Mouse (Mus musculus): ENCODE data around the gene Tff2. TPM values are rescaled to one million over a fixed set of nuclear protein-coding genes. Genes with fewer than 3 reads are reported as not detected.
A peak's percentile ranks its signal among the peaks of the same experiment; 100 is the strongest.

The Tff2 gene
- polyA plus RNA-seq, 1 experiment from 2014 or later, result not detected

- Histone ChIP-seq H3K4me2 (no peak overlapping the region), H3K4me1 (peaks cover 5% of the 10 kb centered on the region), H3K27ac (no peak overlapping the region), H3K27me3 (no peaks in the 10 kb centered on the region), H3K4me3 (replicated peaks) (no peak overlapping the region), H3K9ac (no peak overlapping the region), H3K9me3 (no peaks in the 10 kb centered on the region), H3K36me3 (replicated peaks) (no peaks in the 10 kb centered on the region)
- 90% methylated on average over 10 of the region's 10 CpGs for WGBS
- no peak for ATAC-seq (ENCODE audit: low FRiP score)
These were observed 12.7 kb downstream of the Tff2 start for GRCm38 (mm10) chr17:31131269-31131821.

- H3K27ac ChIP-seq, result no peak within 1 kb of the TSS
- H3K36me3 ChIP-seq (replicated peaks), result no peaks in the 10 kb centered on the region
- no peak within 1 kb of the TSS for H3K4me2 ChIP-seq
- H3K27me3 ChIP-seq, result no peaks in the 10 kb centered on the region
- 53% methylated on average over 2 of the region's 2 CpGs for WGBS
- no peak within 1 kb of the TSS for H3K4me3 ChIP-seq (replicated peaks)
- H3K9ac ChIP-seq, result no peak within 1 kb of the TSS
- peaks cover 14% of the 10 kb centered on the region for H3K4me1 ChIP-seq
- no peak for ATAC-seq (ENCODE audit: low FRiP score)
- no peaks in the 10 kb centered on the region for H3K9me3 ChIP-seq
These were observed 14.6 kb downstream of the Tff2 start, which contains the start of gene Tff3 for GRCm38 (mm10) chr17:31129452-31129851. Gene Tff3 (minus strand): TSS chr17:31129646.

- peaks cover 14% of the 10 kb centered on the region for H3K4me1 ChIP-seq
- no peak overlapping the region for H3K4me2 ChIP-seq
- H3K27ac ChIP-seq, result no peak overlapping the region
- no peaks in the 10 kb centered on the region for H3K27me3 ChIP-seq
- no peak overlapping the region for H3K9ac ChIP-seq
- H3K9me3 ChIP-seq, result no peaks in the 10 kb centered on the region
- no peaks in the 10 kb centered on the region for H3K36me3 ChIP-seq (replicated peaks)
- WGBS, result 87% methylated on average over 9 of the region's 9 CpGs
- no peak overlapping the region for H3K4me3 ChIP-seq (replicated peaks)
- ATAC-seq (ENCODE audit: low FRiP score), result no peak
These were observed 15.3 kb downstream of the Tff2 start for GRCm38 (mm10) chr17:31128708-31129318.

GRCm38 (mm10) chr17:31125548-31126266 lies 18.4 kb downstream of the Tff2 start:
- peaks cover 14% of the 10 kb centered on the region for H3K4me1 ChIP-seq
- no peaks in the 10 kb centered on the region for H3K36me3 ChIP-seq (replicated peaks)
- H3K9me3 ChIP-seq, result no peaks in the 10 kb centered on the region
- H3K27me3 ChIP-seq, result no peaks in the 10 kb centered on the region
- WGBS, result 50% methylated on average over 9 of the region's 9 CpGs
- no peak overlapping the region for H3K9ac ChIP-seq
- peak; percentile 46; the same call in 1 of the 2 replicates for ATAC-seq (ENCODE audit: low FRiP score)
- H3K27ac ChIP-seq, result no peak overlapping the region
- H3K4me2 ChIP-seq, result no peak overlapping the region
- H3K4me3 ChIP-seq (replicated peaks), result no peak overlapping the region

GRCm38 (mm10) chr17:31121975-31122374 lies 22.1 kb downstream of the Tff2 start:
- H3K27ac ChIP-seq, result no peak overlapping the region
- WGBS, result 11% methylated on average over 8 of the region's 8 CpGs
- no peaks in the 10 kb centered on the region for H3K27me3 ChIP-seq
- no peaks in the 10 kb centered on the region for H3K9me3 ChIP-seq
- H3K4me3 ChIP-seq (replicated peaks), result no peak overlapping the region
- peaks cover 16% of the 10 kb centered on the region for H3K4me1 ChIP-seq
- no peak for ATAC-seq (ENCODE audit: low FRiP score)
- no peaks in the 10 kb centered on the region for H3K36me3 ChIP-seq (replicated peaks)
- H3K9ac ChIP-seq, result no peak overlapping the region
- H3K4me2 ChIP-seq, result no peak overlapping the region

DNA sequence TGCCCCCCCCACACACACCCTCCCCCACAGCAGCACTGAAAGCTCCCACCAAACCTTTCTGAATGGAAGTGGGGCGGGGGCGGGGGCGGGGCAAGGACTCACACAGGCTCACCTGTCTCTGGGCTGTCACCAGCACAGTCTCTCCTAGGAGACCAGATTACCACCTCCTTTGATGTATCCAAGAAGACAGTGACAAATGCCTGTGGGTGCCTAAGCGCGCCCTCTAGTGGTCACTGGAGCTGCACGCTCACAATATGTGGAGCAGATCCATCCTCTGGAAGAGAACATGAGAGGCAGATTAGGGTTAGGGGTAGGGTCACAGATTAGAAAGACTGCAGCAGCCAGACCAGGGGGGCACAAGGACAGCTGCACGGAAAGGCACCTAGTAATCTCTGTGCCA lies 24.7 kb downstream of the Tff2 start:
- Histone ChIP-seq H3K27ac (no peak overlapping the region), H3K4me1 (peaks cover 7% of the 10 kb centered on the region)

GRCm38 (mm10) chr17:31117946-31118345 lies 26.1 kb downstream of the Tff2 start:
- H3K27ac ChIP-seq, result no peak overlapping the region
- H3K4me3 ChIP-seq (replicated peaks), result no peak overlapping the region
- 87% methylated on average over 5 of the region's 5 CpGs for WGBS

More for the DNA sequence above, 24.7 kb downstream of the Tff2 start:
- no peak overlapping the region for H3K4me3 ChIP-seq (replicated peaks)
- H3K9ac ChIP-seq, result no peak overlapping the region
- WGBS, result 7% methylated on average over 7 of the region's 7 CpGs
- no peaks in the 10 kb centered on the region for H3K27me3 ChIP-seq
- no peaks in the 10 kb centered on the region for H3K9me3 ChIP-seq
- H3K36me3 ChIP-seq (replicated peaks), result peaks cover 6% of the 10 kb centered on the region
- no peak overlapping the region for H3K4me2 ChIP-seq
- ATAC-seq (ENCODE audit: low FRiP score), result peak; percentile 51; the same call in 1 of the 2 replicates

GRCm38 (mm10) chr17:31116063-31116462 lies 28.0 kb downstream of the Tff2 start:
- WGBS, result 86% methylated on average over 6 of the region's 6 CpGs
- peaks cover 21% of the 10 kb centered on the region for H3K4me1 ChIP-seq

More at GRCm38 (mm10) chr17:31117946-31118345, 26.1 kb downstream of the Tff2 start:
- Histone ChIP-seq H3K9me3 (no peaks in the 10 kb centered on the region), H3K4me2 (no peak overlapping the region), H3K9ac (no peak overlapping the region), H3K36me3 (replicated peaks) (peaks cover 10% of the 10 kb centered on the region), H3K4me1 (peaks cover 18% of the 10 kb centered on the region), H3K27me3 (no peaks in the 10 kb centered on the region)
- ATAC-seq (ENCODE audit: low FRiP score), result no peak

GRCm38 (mm10) chr17:31113191-31113856 lies 30.8 kb downstream of the Tff2 start:
- H3K4me1 ChIP-seq, result peaks cover 19% of the 10 kb centered on the region
- H3K9ac ChIP-seq, result no peak overlapping the region
- H3K4me2 ChIP-seq, result no peak overlapping the region
- H3K36me3 ChIP-seq (replicated peaks), result peaks cover 26% of the 10 kb centered on the region
- 23% methylated on average over 9 of the region's 9 CpGs for WGBS
- no peak overlapping the region for H3K4me3 ChIP-seq (replicated peaks)
- no peak for ATAC-seq (ENCODE audit: low FRiP score)
- peak overlapping the region; percentile 15 for H3K27ac ChIP-seq
- no peaks in the 10 kb centered on the region for H3K27me3 ChIP-seq
- H3K9me3 ChIP-seq, result no peaks in the 10 kb centered on the region

More at GRCm38 (mm10) chr17:31116063-31116462, 28.0 kb downstream of the Tff2 start:
- no peaks in the 10 kb centered on the region for H3K9me3 ChIP-seq
- H3K4me2 ChIP-seq, result no peak overlapping the region
- no peak for ATAC-seq (ENCODE audit: low FRiP score)
- no peak overlapping the region for H3K4me3 ChIP-seq (replicated peaks)
- H3K9ac ChIP-seq, result no peak overlapping the region
- H3K36me3 ChIP-seq (replicated peaks), result peaks cover 12% of the 10 kb centered on the region
- H3K27ac ChIP-seq, result no peak overlapping the region
- no peaks in the 10 kb centered on the region for H3K27me3 ChIP-seq

GRCm38 (mm10) chr17:31108388-31108787 lies 35.7 kb downstream of the Tff2 start:
- Histone ChIP-seq H3K9me3 (no peaks in the 10 kb centered on the region), H3K4me1 (peaks cover 8% of the 10 kb centered on the region), H3K27me3 (no peaks in the 10 kb centered on the region), H3K27ac (no peak overlapping the region), H3K4me3 (replicated peaks) (no peak overlapping the region), H3K4me2 (no peak overlapping the region), H3K9ac (no peak overlapping the region), H3K36me3 (replicated peaks) (peaks cover 19% of the 10 kb centered on the region)
- 87% methylated on average over 15 of the region's 15 CpGs for WGBS
- ATAC-seq (ENCODE audit: low FRiP score), result no peak

- no peaks in the 10 kb centered on the region for H3K9me3 ChIP-seq
- H3K27ac ChIP-seq, result no peak overlapping the region
- no peak overlapping the region for H3K9ac ChIP-seq
- no peak overlapping the region for H3K4me3 ChIP-seq (replicated peaks)
- no peaks in the 10 kb centered on the region for H3K27me3 ChIP-seq
- H3K4me2 ChIP-seq, result no peak overlapping the region
- WGBS, result 89% methylated on average over 8 of the region's 8 CpGs
- ATAC-seq (ENCODE audit: low FRiP score), result no peak
- H3K4me1 ChIP-seq, result no peaks in the 10 kb centered on the region
- H3K36me3 ChIP-seq (replicated peaks), result 0 out of 2 replicates have a peak, but pooled peaks cover 4% of the 10 kb centered on the region
These were observed 40.3 kb downstream of the Tff2 start for GRCm38 (mm10) chr17:31103823-31104222.

DNA sequence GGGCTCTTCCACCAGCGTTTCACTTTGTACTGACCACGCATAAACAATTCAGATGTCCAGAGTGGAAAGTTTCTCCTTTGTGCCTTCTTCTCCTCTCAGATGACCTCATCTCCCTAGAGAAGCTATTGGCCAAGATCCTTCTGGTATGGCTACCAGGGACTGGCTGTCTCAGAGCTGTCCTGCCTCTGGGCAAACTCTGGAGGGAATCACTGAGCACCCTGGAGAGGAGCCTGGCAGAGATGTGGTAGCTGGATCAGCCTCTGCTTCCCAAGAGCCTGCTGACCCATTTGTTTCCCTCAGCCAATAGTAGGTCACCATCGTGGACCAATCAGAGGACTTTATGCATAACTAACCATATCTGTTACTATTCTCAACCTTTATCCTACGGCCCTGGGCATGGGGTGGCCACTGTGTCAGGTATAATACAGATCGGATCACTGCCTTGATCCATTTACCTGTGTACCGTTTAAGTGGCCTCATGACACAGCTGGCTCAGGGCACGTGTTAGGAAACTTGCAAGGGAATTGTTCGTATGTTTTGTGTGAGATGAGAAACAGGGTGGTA lies 41.0 kb downstream of the Tff2 start:
- WGBS, result 86% methylated on average over 8 of the region's 8 CpGs
- no peak for ATAC-seq (ENCODE audit: low FRiP score)
- H3K9ac ChIP-seq, result no peak overlapping the region

More for the DNA sequence above, 41.0 kb downstream of the Tff2 start:
- Histone ChIP-seq H3K4me2 (no peak overlapping the region), H3K4me3 (replicated peaks) (no peak overlapping the region), H3K4me1 (no peaks in the 10 kb centered on the region), H3K36me3 (replicated peaks) (0 out of 2 replicates have a peak, but pooled peaks cover 1% of the 10 kb centered on the region), H3K9me3 (no peaks in the 10 kb centered on the region), H3K27me3 (no peaks in the 10 kb centered on the region), H3K27ac (no peak overlapping the region)

All from forebrain, embryonic 12.5 days (tissue).